Mouse (Mus musculus) layer of hippocampus, adult 8-10 months (tissue): ENCODE results near the gene Mlxipl. TPM values are rescaled to one million over a fixed set of nuclear protein-coding genes. Genes with fewer than 3 reads are reported as not detected.

Experiments used
- DNase-seq, 2 experiments: peaks; one replicate each; pipeline ENCODE4 v3.0.0; 2022; ENCODE audit warnings: low spot score in 2 of 2
- total RNA-seq, 4 experiments: library from RNA; stranded (reverse); gene quantifications; 2 replicates each; pipeline ENCODE4 v1.2.4; 2022

The Mlxipl gene
- total RNA-seq, 4 experiments from 2014 or later, result 4.5 to 17.6 (median 11.8) TPM

GRCm38 (mm10) chr5:135181776-135182175, 92.1 kb downstream of the Mlxipl start:
- DNase-seq, result no peak

- peak; percentile 54 to 56 for DNase-seq
Observed at GRCm38 (mm10) chr5:135183131-135183861, 93.6 kb downstream of the Mlxipl start.

DNA sequence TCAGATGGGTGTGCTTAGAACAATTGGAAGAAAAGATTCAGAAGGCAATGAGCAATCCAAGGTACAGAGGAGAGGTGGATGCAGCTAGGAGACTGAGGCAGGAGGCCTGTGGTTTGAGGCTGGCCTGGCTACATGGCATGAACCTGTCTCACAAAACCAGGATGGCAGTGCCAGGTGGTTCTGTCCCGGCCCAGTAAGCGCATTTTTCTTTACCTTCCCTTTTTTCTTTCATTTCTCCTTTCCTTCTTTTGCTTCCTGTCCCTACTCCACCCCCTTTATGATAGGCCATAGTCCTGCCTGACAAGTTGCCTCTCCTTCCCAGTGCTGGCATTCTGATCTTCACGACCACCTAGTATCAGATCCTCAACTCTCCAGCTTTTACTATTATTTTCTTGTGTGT, 95.3 kb downstream of the Mlxipl start:
- peak in 1 of 2 experiments; percentile 2 for DNase-seq

- no peak for DNase-seq
Observed at GRCm38 (mm10) chr5:135185596-135185995, 95.9 kb downstream of the Mlxipl start.

GRCm38 (mm10) chr5:135186231-135186620, 96.5 kb downstream of the Mlxipl start:
- DNase-seq, result no peak

- peak; percentile 98 for DNase-seq
Observed at GRCm38 (mm10) chr5:135186621-135187348, 97.1 kb downstream of the Mlxipl start, which contains the start of gene Baz1b. Baz1b (plus strand) TSS chr5:135187264.

GRCm38 (mm10) chr5:135187349-135188213, 97.9 kb downstream of the Mlxipl start:
- DNase-seq, result no peak

Other genes with a start within 250 kb of the Mlxipl start
- gene Tmem270, start 183.2 kb upstream of the Mlxipl start, total RNA-seq, result not detected
- gene Cldn13, start 174.4 kb upstream of the Mlxipl start, total RNA-seq, result not detected
- 10 to 100 TPM in 2 of 4 experiments, 1 to 10 TPM in 2; 8.0 to 13.5 (median 10.8) TPM for gene Mettl27, start 157.5 kb upstream of the Mlxipl start, total RNA-seq
- not detected for gene Cldn4, start 143.0 kb upstream of the Mlxipl start, total RNA-seq
- under 1 TPM; 0.61 to 0.87 (median 0.81) TPM for gene Cldn3, start 103.7 kb upstream of the Mlxipl start, total RNA-seq
- gene Abhd11, start 80.7 kb upstream of the Mlxipl start, total RNA-seq, result 10 to 100 TPM; 30.3 to 35.3 (median 33.6) TPM
- gene Stx1a, start 66.4 kb upstream of the Mlxipl start, total RNA-seq, result 10 to 100 TPM; 84.7 to 93.8 (median 89.2) TPM
- gene Dnajc30, start 25.7 kb upstream of the Mlxipl start, total RNA-seq, result 10 to 100 TPM; 36.5 to 43.4 (median 38.6) TPM
- gene Bud23, start 24.9 kb upstream of the Mlxipl start, total RNA-seq, result 10 to 100 TPM; 46.6 to 64.1 (median 52.9) TPM
- gene Vps37d, start 11.6 kb upstream of the Mlxipl start, total RNA-seq, result 10 to 100 TPM; 26.0 to 29.5 (median 28.7) TPM
- 10 to 100 TPM; 25.4 to 34.4 (median 28.4) TPM for gene Tbl2, start 59.8 kb downstream of the Mlxipl start, total RNA-seq
- gene Bcl7b, start 78.4 kb downstream of the Mlxipl start, total RNA-seq, result 10 to 100 TPM; 46.6 to 51.8 (median 49.6) TPM
- gene Baz1b, start 97.4 kb downstream of the Mlxipl start, total RNA-seq, result 10 to 100 TPM; 67.3 to 95.8 (median 83.4) TPM
- 1 to 10 TPM; 4.7 to 7.4 (median 5.7) TPM for gene Fzd9, start 161.3 kb downstream of the Mlxipl start, total RNA-seq